Mouse (Mus musculus) layer of hippocampus, postnatal 36 days (tissue): ENCODE measurements around the gene Ltv1. TPM values are rescaled to one million over a fixed set of nuclear protein-coding genes. Genes with fewer than 3 reads are reported as not detected.
"Not testable (repeated sequence)": the region's sequence is repeated elsewhere in the genome, so short reads cannot be mapped to it uniquely, and the experiment has no call there.

Source experiments
- DNase-seq, 2 experiments: peaks; one replicate each; pipeline ENCODE4 v3.0.0; 2022
- total RNA-seq, 2 experiments: library from RNA; stranded (reverse); gene quantifications; 2 replicates each; pipeline ENCODE4 v1.2.3; 2021

Gene Ltv1
- total RNA-seq, 2 experiments from 2014 or later = 22.4 to 24.0 TPM

DNA sequence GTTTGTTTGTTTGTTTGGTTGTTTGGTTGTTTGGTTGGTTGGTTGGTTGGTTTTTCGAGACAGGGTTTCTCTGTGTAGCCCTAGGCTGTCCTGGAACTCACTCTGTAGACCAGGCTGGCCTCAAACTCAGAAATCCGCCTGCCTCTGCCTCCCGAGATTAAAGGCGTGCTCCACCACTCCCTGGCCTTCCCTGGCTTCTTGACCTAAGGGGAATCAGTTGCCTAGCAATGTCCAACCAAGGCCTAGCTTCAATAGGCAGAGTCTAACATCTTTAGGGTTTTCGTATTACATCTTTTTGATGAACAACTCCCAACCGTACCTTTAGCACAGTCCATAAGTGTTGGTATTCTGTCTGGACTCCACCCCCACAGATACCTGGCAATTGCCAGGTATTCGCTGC is 528 bp upstream of the Ltv1 start:
- not testable (repeated sequence) for DNase-seq

DNA sequence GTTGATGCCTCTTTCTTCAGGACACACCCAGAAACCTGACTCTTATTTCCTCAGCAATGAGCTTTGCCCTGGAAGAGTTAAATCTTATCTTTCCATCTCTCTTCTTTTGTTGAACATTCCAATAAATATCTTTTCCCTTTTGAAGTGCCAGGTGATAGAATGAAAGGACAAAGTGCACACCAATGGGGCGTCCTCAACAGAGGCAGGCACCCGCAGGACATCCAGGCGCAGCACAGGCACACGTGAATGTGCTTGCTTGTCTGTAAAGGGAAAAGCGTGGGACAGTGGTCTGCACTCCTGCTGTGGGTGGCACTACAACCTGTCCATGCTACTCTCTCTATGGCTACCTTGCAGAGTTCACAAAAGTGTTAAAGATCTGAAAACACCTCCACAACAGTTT is 3.1 kb downstream of the Ltv1 start:
- DNase-seq = no peak

DNA sequence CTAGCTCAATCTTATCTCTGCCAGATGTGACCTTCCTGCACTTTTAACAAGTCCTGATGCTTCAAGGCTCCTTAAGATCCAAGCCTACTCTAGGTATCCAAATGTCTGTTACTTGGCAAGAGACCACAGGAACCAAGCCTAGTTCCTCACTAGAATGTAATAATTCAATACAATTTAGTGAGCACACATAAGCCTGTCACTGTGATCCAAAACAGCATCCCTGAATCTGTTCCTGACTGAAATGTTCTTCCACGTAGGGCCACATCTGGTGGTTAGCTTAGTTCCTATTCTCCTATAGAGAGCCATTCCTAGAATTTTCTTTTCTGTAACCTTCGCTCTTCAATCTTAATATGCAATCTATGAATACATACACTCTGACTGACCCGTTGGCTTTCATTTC is 6.2 kb downstream of the Ltv1 start:
- DNase-seq = no peak

DNA sequence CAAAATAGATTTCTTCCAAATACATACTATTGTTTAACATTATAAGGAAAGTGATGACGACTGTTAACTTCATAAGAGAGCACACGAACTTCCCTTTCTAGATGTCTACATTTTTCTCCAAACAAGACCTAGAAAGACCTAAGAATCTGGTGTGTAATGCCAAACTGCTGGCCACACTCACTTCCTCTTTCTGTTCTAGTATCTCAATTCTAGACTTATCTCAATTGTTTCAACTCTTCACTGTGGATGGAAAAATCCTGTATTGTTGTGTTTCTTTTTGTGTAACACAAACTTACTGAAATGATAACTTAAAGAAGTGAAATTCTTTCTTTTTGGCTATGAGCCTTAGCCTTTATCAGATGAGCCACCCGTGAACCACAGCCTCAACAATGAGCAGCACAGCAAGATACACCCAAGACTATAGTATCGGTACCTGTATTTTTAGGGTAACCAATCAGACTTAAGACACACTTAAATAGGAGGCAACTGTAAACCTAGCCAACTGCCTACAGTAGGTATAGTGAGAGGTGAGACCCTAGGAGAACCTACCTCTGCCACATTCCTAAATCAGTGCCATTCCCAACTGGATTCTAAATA is 8.7 kb downstream of the Ltv1 start:
- DNase-seq = no peak

DNA sequence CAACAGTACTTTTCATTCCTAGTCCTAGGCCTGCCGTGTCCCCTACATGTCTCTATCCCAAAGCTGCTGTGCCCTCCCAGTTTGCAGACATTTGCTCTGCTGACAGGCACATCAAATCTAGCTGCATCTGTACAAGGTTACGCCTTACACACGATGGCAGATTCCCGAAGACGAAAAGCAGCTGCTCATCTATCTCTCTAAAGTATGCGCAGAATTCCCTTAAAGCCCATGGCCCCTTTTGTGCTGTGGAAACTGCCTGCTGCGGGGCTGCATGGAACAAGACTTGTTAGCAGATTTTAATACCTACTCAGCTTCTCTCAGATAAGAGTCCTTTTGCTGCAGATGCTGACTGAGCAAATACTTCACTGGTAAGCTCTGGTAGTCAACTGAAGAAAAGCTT is 12.8 kb downstream of the Ltv1 start:
- DNase-seq = no peak

DNA sequence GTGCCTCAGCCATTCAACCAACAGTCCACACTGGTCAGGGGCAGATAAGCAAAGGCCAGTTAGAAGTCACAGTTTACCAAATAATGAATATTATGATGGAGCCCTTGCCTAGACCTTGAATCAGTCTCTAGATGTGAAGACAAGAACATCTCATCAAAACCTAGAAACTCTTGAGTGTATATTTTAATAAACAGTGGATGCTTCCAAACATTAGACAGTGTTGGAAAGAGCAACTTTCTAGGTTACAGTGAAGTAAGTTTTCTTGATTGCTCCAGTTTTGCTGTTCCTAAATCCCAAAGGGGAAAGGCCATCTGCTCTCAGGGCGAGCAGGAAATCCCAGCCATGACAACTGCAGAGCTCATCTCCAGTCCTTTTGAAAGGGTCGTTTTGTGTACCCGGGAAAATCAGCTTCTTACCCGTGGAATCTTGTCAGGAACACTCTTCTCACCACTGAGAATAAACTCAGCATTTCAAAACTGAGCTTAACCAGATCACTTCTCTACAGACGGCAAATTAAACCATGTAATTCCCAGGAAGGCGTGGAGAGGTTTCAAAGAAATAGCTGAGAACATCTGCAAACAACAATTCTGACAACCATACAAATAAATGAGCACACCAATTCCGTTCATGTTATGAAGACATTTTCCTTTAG is 14.9 kb downstream of the Ltv1 start, which contains the start of gene Zc2hc1b:
TSS of gene Zc2hc1b (minus strand) at position 51 of the 652 bp plus-strand sequence.
- DNase-seq = no peak

DNA sequence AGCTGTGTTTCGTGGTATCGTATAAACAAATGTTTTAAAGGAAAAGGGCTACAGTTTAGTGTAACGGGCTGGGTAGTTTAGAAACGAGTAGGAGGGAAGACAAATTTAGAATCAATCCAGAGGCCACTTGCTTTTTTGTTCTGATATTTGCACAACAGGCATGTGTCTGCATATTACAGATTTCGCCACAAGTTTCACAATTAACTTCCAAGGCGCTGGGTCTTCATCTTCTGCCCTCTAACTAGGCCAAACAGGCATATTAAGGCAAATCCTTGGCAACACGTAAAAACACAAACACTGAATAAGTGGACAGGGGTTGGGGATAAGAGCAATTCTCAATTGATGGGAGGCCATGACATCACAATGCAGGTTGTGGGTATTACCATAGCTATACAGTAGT is 17.1 kb downstream of the Ltv1 start:
- DNase-seq = no peak

DNA sequence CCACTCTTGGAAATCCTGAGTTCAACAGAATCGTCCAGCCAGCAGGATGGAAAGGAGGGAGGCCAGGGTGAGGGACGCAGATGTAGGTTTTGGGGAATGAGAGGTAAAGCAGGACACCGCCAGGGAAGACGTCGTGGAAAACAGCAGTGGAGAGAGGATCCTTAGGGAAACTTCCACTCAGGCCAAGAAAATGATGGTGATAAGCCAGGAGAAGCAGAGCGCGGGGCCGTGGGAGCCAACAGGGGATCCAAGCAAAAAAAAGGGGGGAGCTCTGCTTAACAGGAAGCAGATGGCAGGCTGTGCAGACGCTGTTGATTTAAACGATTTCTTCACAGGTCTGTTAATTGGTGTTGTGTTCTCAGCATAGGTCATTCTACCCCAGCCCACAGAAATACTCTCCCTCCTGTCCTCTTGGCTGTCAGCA is 20.2 kb downstream of the Ltv1 start:
- DNase-seq = no peak

DNA sequence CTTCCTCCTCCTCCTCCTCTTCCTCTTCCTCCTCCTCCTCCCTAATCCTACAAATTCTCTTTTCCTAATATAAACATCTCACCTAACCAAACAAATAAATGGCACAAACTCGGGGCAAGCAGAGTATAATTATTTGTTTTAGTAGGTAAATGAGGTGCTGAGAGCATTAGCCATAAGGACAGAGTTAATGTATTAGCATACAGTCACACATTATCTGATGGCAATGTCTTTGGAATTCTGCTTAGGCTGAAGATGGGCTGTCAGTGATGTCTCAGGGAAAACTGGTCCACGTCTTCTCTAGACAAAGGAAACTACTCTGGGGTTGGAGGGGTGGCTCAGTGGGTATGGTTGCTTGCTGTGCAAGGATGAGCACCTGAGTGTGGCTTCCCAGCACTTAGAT is 21.5 kb downstream of the Ltv1 start:
- DNase-seq = no peak

DNA sequence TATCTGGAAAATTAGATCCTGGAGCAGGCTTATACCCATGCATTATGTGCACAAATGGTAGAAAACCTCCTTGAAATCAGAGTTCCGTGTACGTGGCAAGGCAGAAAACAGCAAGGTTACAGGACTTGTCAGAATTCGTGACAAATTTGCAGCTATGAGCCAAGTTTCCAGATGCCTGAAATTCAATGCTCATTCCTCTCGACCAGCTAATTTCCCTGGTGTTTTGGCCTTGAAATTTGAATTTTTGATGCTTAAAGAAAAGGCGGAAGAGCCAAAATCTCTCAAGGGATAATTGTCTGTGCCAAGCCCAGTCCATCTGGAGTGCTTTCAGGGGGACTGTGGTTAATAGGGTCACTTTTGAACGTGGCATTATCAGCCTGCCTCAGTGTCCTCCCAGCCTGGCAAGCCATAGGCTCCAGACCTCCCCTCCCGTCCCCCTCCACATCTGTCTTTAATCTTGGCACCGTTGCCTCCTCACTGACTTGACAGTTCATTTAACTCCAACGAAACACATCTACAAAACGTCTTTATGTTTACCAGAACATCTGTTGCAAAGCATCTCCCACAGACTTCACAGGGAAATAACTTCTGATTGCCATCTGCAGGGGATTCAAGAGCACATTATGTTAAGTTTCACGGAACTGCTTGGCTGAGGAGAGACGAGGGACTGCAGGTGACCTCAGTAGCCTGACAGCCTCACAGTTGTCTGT is 22.1 kb downstream of the Ltv1 start:
- DNase-seq = peak; percentile 9 to 10

DNA sequence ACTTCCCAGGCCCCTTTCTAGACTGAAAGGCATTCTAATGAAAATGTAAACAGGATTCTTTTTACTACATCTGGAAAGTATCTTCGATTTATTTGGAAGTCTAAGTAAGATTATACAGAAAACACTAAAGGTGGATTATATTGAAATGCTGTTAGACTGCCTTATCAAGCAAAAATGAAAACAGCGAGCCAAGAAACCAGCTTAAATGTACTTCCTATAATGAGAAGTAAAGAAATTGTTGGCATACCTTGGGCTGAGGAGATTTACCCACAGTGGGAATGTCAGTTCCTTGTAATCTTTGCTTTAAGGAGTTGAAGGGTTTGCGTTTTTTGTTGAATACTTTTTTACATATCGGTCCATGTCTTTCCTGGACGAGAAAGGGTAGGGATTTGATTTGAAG is 24.5 kb downstream of the Ltv1 start:
- no peak for DNase-seq

DNA sequence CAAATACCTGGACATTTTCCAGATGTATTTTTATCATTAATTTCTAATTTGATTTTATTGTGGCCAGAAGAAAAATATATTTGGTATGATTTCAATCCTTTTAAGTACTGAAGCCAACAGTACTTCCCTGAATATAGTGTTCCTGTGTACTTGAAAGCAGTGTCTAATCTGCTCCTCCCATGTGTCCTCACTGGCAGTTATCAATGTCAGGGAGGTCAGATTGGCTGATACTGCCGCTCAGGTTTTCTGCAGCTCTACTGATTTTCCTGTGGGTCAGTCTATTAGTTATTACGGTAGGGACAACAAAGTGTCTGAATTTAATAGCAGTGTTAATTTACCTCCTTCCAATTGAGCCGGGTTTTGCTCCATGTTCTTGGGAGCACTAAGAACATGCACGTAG is 30.9 kb downstream of the Ltv1 start:
- DNase-seq = no peak

DNA sequence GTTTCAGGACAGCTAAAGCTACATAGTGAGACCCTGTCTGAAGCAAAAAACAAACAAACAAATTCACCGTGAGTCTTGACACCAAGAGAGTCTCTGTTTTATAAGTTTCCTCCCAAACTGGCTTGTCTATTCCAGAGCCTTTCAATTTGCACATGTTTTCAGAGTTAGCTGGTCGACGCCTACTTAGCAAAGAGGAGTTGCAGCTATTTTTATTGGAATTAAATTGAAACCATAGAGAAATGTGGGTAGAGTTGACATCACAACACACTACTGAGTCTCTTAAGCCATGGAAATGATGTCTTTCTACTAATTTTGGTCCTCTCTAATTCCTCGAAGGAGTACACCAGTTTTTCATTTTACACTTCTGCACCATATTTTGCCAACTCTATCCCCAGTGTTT is 32.1 kb downstream of the Ltv1 start:
- no peak for DNase-seq

DNA sequence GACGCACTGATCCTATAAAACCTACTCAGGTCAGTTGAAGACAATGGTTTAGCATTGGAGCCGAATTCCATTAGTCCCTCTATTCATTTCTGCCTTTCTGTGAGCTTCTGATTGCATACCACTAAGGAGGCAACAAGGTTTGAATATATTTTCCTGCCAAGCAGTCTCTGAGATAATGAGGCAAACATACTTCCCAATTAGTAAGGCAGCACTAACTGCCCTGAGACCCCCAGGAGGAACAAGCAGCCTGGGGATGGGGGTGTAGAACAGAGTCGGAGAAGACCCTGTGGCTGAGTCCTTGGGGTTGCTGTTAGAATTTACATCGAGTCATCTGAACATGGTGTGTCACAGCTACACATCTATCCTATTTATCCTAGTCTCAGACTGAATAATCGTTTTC is 37.6 kb downstream of the Ltv1 start:
- DNase-seq = no peak

DNA sequence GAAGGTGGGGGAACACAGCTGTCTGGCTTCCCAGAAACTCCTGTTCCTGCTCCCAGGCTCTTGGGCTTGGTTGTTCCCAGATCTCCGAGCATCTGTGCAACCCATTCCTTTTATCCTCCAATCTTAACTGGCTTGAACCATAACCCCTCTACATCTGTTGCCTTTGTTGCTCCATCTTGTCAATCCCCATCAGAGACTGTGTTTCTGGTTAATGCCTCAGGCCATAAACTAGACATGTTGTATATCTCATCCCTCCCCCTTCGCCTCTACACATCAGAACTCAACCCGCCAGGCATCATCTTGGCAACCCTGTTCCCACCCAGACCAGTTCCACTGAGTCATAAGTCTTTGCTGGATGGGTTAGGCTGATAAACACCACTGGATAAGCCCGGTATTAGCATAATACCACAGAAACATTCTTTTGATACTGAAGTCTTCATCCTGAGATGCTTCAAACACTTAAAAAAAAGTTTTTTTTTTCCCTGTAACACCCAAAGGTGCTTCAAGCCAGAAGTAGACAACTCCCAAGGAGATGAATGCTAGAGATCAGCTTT is 40.1 kb downstream of the Ltv1 start:
- no peak for DNase-seq

DNA sequence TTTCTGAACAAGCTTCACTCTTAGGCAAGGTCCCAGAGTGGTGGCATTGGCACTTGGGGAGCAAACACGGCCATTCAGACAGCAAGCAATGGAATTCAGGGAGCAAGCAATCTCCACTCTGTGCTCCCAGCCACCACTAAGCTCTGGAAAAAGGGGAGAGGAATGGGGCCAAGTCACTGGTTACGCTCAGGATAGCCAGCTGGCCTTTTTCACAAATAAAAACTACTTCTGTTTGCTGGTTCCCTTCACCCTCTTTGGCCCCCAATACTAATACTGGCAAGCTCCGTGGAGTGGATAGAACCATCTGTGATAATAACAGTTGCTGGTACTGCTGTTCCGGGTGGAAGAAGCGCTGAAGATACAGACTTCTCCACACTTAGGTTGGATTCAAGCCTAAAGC is 41.6 kb downstream of the Ltv1 start:
- peak; percentile 12 to 26 for DNase-seq

DNA sequence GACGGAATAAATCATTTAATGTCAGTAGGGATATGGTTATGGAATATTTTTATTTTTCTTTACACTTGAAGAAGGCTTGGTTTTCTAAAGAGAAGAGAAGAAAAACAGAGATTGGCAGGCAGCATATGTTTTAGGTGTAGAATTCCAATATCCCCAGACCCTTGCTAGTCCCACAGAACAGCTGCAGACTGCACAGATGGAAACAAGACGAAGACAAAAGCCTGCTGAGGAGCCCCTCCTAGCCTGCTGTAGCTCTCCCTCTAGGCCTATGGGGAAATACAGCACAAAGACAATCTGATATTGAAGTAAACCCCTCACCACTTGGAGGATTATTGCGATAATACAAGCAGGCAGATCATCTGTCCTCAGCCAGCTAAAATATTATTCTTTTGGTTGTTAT is 42.5 kb downstream of the Ltv1 start:
- DNase-seq = no peak

DNA sequence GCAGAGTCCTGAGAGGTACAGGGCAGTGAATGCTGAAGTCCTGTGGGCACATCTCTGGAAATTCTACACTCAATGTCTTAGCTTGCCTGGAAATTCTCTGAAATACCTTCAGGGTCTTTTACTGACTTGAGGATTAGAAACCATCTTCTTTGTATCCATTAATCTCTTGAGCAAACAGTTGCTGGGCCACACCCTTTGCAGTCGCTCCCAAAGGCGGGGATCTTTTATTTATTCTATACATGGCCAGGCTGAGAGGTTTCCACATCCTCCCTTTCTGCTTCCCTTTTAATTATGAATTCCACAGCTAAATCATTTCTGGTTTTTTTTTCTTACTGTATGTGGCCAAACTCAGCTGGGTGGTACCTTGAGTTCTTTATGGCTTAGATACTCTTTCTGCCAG is 52.5 kb downstream of the Ltv1 start:
- no peak for DNase-seq

DNA sequence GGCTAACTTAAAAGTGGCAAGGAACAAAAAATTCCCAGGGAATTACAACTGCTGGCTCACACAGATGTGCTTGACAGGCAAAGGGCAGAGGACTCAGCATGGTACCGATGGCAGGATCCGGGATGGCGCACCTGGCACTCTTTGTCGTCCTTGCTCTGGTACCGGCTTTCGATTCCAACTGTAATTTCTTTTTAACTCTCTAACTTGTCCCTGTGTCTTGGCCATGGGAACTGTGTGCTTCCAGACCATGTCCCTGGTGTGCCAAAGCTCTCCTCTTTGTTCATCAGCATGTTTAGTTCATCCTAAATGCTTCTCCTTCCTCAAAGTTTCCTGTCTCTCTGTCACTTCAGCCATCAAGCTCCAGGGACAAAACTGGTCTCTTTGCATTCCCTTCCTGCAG is 55.1 kb downstream of the Ltv1 start:
- no peak for DNase-seq

DNA sequence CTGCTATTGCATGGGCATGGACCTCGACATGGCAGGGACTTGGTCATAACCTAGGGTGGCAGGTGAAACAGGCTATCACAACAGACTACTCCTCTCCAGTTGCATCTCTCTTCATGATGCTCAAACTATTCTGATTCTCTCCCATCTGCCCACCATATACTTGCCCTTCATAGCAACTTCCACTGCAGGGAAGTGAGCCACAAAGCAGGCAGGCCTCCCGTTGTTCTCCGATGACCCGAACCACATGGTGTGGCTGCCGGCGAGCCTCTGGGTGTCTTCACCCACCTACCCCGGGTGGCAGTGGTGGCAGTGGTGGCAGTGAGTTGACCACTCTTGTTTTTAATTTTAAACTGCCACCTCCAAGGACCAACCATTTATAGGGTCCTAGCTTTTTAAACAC is 57.2 kb downstream of the Ltv1 start:
- DNase-seq = no peak

DNA sequence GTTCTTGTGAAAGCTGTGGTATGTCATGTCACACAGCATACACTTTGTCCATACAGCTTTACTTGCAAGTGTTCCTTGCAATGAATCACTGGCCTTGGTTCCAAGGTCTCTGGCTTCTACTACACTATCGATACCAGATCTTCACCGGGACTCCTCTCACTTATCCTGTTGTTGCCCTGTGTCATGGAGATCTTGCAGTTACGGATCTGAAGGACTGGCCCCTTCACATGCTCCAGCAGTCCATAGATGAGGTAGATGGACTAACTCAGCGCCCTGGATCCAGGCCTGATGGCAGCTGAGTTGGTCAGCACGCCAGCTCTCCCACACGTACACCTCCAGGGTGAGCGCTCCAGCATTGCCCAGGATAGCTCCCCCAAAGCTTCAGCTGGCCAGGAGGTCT is 57.7 kb downstream of the Ltv1 start:
- no peak for DNase-seq

DNA sequence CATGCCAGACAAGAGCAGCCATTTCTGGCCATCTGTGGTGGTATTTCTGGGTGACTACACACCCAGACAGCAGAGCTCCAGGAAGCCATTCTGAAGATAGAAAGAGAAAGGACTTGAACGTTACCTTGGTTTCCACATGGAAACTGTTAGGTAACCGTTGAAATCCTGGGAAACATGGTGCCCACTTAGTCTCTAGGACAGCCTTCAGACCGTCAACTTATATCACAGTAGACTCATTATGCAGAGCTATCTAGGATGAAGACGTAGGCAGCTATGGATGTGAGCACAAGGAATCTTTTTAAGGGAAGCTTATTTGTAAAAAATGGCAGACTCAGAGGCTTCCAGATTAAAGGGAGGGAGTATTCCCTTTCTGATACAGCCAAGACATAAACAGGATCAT is 59.1 kb downstream of the Ltv1 start:
- DNase-seq = no peak
